Mouse (Mus musculus) forebrain, embryonic 14.5 days (tissue): ENCODE measurements at regions not wholly inside any gene's neighbourhood (a gene's known extent, or its start where the extent isn't known, plus 50 kb on each side); places are given as distances from the start of the nearest gene placed in this dataset.

Experiments
- ATAC-seq: fragments of 200-750 bp; cut with Nextera tagmentation; 2 replicates; pipeline ENCODE4 v1.8.0; 2017; ENCODE audit warnings: mild to moderate bottlenecking, moderate library complexity
- DNase-seq: peaks from one replicate; pipeline ENCODE4 v3.0.0-alpha.2; 2015; ENCODE audit warnings: low spot score
- H3K27ac ChIP-seq: fragments of 300-500 bp; sonication (generic); 2 replicates; pipeline ENCODE4 v1.5.1; 2014; ENCODE audit warnings: low read depth, mild to moderate bottlenecking, control low read depth, low read length, moderate library complexity
- H3K27me3 ChIP-seq: fragments of 300-500 bp; sonication (generic); replicated peaks from 2 replicates; pipeline ENCODE4 v1.6.1; 2014; ENCODE audit warnings: low read length, control low read depth, mixed read lengths; ENCODE audit not compliant: control insufficient read depth, insufficient read depth
- H3K36me3 ChIP-seq: fragments of 300-500 bp; sonication (generic); 2 replicates; pipeline ENCODE4 v1.6.1; 2014; ENCODE audit warnings: low read length, control low read depth; ENCODE audit not compliant: control insufficient read depth, insufficient read depth
- H3K4me1 ChIP-seq: fragments of 300-500 bp; sonication (generic); 2 replicates; pipeline ENCODE4 v1.6.1; 2014; ENCODE audit warnings: antibody characterized with exemption, low read length, control low read depth; ENCODE audit not compliant: control insufficient read depth, insufficient read depth
- H3K4me2 ChIP-seq: fragments of 300-500 bp; sonication (generic); 2 replicates; pipeline ENCODE4 v1.6.1; 2014; ENCODE audit warnings: mild to moderate bottlenecking, control low read depth, low read length
- H3K4me3 ChIP-seq: fragments of 300-500 bp; sonication (generic); 2 replicates; pipeline ENCODE4 v1.5.1; 2014; ENCODE audit warnings: low read depth, low read length, control low read depth
- H3K9ac ChIP-seq: fragments of 300-500 bp; sonication (generic); 2 replicates; pipeline ENCODE4 v1.6.1; 2014; ENCODE audit warnings: mild to moderate bottlenecking, low read length, control low read depth, moderate library complexity
- H3K9me3 ChIP-seq: fragments of 300-500 bp; sonication (generic); replicated peaks from 2 replicates; pipeline ENCODE4 v1.6.1; 2016; ENCODE audit warnings: low read length, control low read depth, mixed read lengths; ENCODE audit not compliant: control insufficient read depth
- WGBS: fragments of 180-500 bp; shearing (Covaris S2); extraction: QIAGEN DNeasy Blood & Tissue Kit; methylation state at CpG from one replicate; pipeline ENCODE4 v1.1.7; 2014; 5-methylcytosine and 5-hydroxymethylcytosine counted together

- Histone ChIP-seq H3K27me3 (no peaks in the 10 kb centered on the region), H3K9me3 (no peaks in the 10 kb centered on the region), H3K27ac (no peak overlapping the region), H3K4me3 (no peak overlapping the region), H3K4me1 (no peaks in the 10 kb centered on the region), H3K4me2 (no peak overlapping the region), H3K36me3 (no peaks in the 10 kb centered on the region), H3K9ac (no peak overlapping the region)
- DNase-seq (no peak), ATAC-seq (0 out of 2 replicates have a peak, but pooled peaks have one; percentile 16)
- WGBS = 75% methylated on average over 3 of the region's 3 CpGs
Observed at GRCm38 (mm10) chr6:35381536-35381935, 55.6 kb upstream of the Fam180a start.

DNA sequence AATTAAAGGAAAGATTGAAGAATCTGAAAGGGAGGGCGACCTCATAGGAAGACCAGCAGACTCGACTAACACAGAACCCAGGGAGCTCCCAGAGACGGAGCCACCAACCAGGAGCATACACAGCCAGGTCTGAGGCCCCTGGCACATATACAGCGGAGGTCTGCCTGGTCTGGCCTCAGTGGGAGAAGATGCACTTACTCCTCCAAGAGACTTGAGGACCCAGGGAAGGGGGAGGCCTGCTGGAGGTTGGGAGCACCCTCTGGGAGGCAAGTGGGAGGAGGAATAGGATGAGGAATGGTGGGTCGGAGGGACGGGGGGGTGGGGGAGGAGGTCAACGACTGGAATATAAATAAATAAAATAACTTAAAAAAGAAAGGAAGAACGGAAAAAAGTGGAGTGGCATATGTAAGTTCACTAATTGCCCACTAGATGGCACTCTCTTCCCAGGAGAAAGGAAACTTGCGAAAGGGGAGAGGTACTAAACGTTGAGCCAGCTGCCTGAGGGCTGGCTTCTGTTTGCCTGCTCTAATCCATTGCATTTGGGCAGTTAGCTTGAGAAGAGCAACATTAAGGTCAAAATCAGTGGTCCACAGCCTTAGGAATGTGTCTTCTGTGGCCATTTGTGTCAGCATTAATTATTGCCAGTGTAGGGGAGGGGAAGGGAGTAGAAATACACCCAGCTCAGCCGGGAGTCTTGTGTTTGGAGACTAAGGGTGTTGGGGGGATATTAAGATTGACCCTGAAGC lies 55.0 kb upstream of the Fam180a start:
- 19% methylated on average over 11 of the region's 11 CpGs for WGBS
- H3K4me1 ChIP-seq = no peaks in the 10 kb centered on the region
- H3K4me3 ChIP-seq = peak overlapping the region; percentile 13; the same call in 1 of the 2 replicates
- ATAC-seq = peak; percentile 79
- peak overlapping the region; percentile 39 for H3K4me2 ChIP-seq
- H3K36me3 ChIP-seq = no peaks in the 10 kb centered on the region
- H3K27me3 ChIP-seq = no peaks in the 10 kb centered on the region
- H3K27ac ChIP-seq = no peak overlapping the region
- no peaks in the 10 kb centered on the region for H3K9me3 ChIP-seq
- H3K9ac ChIP-seq = peak overlapping the region; percentile 21; the same call in 1 of the 2 replicates
- peak; percentile 91 for DNase-seq

DNA sequence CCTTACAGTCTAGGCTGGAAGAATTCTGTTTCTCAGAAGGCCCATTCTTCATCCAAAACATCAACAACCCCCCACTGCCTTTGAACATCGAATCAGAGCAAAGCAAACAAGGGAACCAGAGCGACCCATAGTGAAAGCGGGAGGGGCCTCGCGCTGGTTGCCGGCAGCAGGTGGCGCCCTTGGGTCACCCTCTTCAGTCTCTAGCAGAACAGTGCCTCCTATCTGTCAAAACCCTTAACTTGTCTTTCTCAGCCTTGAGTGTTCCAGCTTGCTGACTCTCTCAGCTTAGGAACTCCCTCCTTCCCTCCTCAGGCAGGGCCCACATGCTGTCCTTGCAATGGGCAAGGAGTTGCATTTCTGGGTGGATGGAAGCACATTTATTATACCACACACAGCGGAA lies 53.9 kb upstream of the Fam180a start:
- no peaks in the 10 kb centered on the region for H3K36me3 ChIP-seq
- H3K27me3 ChIP-seq = no peaks in the 10 kb centered on the region
- 11% methylated on average over 8 of the region's 8 CpGs for WGBS
- DNase-seq = peak; percentile 61
- no peaks in the 10 kb centered on the region for H3K4me1 ChIP-seq
- peak overlapping the region; percentile 4; the same call in 1 of the 2 replicates for H3K4me2 ChIP-seq
- H3K9me3 ChIP-seq = no peaks in the 10 kb centered on the region
- H3K4me3 ChIP-seq = no peak overlapping the region
- no peak overlapping the region for H3K27ac ChIP-seq
- no peak overlapping the region for H3K9ac ChIP-seq
- peak; percentile 43 for ATAC-seq

- Histone ChIP-seq H3K9me3 (no peaks in the 10 kb centered on the region), H3K4me2 (no peak overlapping the region), H3K9ac (no peak overlapping the region), H3K4me3 (no peak overlapping the region), H3K27ac (no peak overlapping the region; the same call in 1 of the 2 replicates), H3K36me3 (no peaks in the 10 kb centered on the region), H3K27me3 (no peaks in the 10 kb centered on the region), H3K4me1 (no peaks in the 10 kb centered on the region)
- WGBS = 94% methylated on average over 6 of the region's 6 CpGs
- ATAC-seq = no peak
- DNase-seq = no peak
Observed at GRCm38 (mm10) chr6:35378851-35379250, 52.9 kb upstream of the Fam180a start.

GRCm38 (mm10) chr6:35377535-35377934 lies 51.6 kb upstream of the Fam180a start:
- Histone ChIP-seq H3K4me2 (no peak overlapping the region), H3K9ac (no peak overlapping the region), H3K27ac (no peak overlapping the region), H3K36me3 (no peaks in the 10 kb centered on the region), H3K27me3 (no peaks in the 10 kb centered on the region), H3K9me3 (no peaks in the 10 kb centered on the region), H3K4me3 (no peak overlapping the region), H3K4me1 (no peaks in the 10 kb centered on the region)
- no peak for ATAC-seq
- WGBS = 92% methylated on average over 3 of the region's 3 CpGs
- no peak for DNase-seq

- WGBS = 84% methylated on average over 9 of the region's 9 CpGs
- Histone ChIP-seq H3K4me3 (no peak overlapping the region), H3K9ac (no peak overlapping the region), H3K27ac (no peak overlapping the region), H3K9me3 (no peaks in the 10 kb centered on the region), H3K4me2 (no peak overlapping the region), H3K27me3 (no peaks in the 10 kb centered on the region), H3K4me1 (no peaks in the 10 kb centered on the region), H3K36me3 (no peaks in the 10 kb centered on the region)
- no peak for DNase-seq
- no peak for ATAC-seq
Observed at GRCm38 (mm10) chr6:35376526-35376925, 50.6 kb upstream of the Fam180a start.
